Mouse (Mus musculus) granulocyte monocyte progenitor cell, adult 5-6 weeks (primary cell): ENCODE results near the gene Cyp4x1. TPM values are rescaled to one million over a fixed set of nuclear protein-coding genes. Genes with fewer than 3 reads are reported as not detected.
A peak's percentile ranks its signal among the peaks of the same experiment; 100 is the strongest.

ENCODE experiments used
- ATAC-seq: replicated peaks from 2 replicates; pipeline ENCODE4 v1.8.0; 2016; ENCODE audit warnings: mild to moderate bottlenecking, moderate TSS enrichment, inconsistent platforms; ENCODE audit not compliant: poor library complexity, severe bottlenecking
- total RNA-seq, 2 experiments: library from RNA; stranded (forward) in 1 of 2; stranded (reverse) in 1 of 2; fragments of 200-712, 200-1000 nt in 1 of 2; fragments of >200 nt in 1 of 2; fragmentation: Nextera tagmentation in 1 of 2; gene quantifications; 2 replicates each; pipeline ENCODE4 v1.2.3; 2014 to 2017

The Cyp4x1 gene
- total RNA-seq, 2 experiments from 2014 or later: not detected

DNA sequence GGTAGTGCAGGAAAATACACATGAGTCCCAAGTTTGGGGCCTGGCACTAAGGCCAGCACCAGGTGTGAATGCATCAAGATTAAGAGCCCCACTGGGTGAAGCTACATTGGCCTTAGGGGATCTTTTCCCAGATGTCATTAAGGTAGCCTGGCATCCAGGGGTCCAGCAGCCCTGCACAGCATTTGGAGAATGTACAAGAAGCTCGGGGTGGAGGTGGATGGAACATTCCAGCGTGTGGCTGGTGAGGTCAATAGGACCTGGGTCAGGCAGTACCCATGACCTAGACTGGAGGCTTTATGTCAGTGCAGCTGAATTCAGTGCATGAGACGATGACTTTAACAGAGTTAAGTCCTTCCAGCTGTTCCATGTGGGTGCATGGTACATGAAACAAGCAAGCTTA lies 42.3 kb downstream of the Cyp4x1 start:
- no peak for ATAC-seq

DNA sequence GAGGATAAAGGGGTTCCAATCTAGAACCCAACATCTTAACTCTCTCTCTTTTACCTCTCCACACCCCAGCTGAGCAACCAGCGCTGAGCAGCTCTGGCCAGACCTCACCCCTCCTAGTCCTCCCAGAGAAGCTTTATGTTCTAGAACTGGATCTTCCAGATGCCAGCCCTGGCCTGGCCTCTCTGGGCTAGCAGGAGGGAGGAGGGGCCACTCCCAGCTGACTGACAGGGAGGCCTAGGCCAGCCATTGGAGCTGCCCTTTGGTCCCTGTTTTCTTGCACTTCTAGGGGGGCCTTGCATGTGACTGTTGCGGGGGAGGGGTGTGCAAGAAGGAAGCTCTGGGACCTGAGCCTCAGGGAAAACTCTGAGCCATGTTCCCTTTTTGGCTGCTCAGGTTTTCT lies 43.5 kb downstream of the Cyp4x1 start:
- ATAC-seq: no peak

DNA sequence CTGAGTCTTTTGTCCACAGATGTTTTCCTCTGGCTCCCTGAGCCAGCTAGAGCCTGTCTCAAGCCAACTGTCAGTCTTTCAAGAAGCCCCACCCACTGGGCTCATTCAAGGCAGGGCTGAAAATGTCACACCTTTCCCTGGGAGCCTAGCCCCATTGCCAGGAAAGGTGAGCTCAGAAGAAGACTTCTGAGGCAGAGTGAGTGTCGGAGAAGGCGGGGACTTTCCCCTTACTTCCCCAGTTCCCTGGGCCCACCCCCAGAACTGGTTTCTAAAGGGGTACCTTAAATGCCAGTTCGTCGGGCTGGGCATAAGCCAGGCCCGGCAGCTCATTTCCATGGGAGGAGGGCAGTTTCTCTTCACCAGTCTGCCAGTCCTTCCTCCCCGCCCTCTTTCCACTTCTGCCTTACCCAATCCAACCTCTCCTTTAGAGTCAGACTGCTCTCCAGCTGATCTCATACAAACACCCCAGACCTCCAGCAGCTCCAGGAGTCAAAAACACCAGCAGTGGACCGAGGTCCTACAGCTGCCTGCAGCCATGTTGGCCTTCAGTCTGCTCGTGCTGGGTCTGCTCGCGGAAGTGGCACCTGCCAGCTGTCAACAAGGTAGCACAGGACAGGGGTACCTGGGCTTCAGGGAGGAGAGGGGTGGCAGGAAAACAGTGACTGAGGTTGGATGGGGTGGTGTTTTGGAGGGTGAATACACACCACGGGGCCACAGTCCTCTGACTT lies 45.3 kb downstream of the Cyp4x1 start, which contains the start of gene Pdzk1ip1:
Gene Pdzk1ip1 (plus strand): TSS at position 98 of the 728 bp plus-strand sequence.
- peak; percentile 78 for ATAC-seq

DNA sequence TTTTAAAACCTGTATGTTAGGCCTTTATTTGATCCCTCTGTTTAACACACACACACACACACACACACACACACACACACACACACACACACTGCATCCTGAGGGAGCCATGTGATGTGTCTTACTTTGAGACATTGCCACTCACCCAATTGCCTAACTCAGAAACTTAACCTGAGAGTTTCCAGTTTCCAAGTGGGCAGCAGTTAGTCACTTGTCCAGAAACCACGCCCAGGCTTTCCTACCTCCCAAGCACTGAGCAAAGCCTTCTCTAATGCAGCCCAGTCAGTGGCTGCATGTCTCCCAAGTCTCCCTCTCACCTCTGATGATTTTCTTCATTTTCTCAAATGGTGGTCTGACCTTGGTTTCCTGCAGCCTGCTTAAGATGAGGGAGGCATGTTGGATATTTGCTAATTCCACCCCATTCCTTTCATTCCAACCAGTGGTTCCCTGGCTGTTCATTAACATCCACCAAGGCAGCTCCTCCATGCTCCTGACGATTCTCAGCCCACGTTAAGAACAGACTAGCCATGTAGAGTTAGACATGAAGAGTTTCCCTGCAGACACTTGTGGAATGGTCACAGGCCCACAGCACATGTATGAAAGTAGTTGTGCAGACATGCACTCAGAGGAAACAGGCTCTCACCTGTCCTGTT lies 47.2 kb downstream of the Cyp4x1 start:
- ATAC-seq: no peak

DNA sequence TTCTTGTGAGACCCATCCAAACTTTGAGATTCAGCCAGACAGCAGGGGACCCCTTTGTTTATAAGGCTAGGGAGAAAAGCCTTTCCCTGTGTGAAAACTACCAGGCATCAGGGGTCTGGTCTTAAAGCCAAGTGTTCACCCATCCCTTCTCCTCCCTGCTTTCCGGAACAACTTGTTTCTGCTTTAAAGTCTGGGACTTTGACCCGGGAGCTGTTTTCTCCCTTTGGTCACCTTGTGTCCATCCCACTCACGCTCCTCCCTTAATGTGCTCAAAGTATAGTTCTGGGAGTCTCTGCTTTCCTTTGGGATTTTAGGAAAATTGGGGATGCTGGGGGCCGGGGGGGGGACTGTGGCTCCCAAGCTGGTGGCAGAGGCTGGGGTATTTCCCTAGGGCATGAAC lies 47.8 kb downstream of the Cyp4x1 start:
- no peak for ATAC-seq

DNA sequence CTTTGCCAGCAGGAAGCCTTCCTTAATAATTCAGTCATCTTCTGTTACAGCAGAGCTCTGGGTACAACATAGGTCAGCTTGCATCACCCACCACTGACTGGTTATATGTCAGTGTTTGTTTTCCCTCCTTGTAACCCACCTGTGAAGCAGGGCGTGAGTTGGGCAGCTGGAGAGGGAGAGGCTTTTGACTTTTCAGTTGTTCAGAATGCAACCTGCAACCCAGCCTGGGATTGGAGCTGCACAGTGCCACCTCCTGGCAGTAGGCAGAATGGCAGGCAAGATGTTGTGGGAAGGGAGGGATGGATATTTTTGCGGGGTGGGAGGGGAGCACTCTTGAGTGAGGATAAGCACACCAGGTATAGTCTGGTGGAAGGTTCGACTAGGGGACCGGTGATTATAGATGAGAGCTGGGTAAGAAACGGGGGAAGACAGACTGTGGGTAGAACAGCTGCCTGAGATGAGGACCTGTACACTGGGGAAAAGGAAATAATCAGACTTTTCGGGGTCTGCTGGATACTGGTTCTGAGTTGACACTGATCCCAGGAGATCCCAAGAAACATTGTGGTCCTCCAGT lies 48.5 kb downstream of the Cyp4x1 start:
- peak; percentile 69 for ATAC-seq

DNA sequence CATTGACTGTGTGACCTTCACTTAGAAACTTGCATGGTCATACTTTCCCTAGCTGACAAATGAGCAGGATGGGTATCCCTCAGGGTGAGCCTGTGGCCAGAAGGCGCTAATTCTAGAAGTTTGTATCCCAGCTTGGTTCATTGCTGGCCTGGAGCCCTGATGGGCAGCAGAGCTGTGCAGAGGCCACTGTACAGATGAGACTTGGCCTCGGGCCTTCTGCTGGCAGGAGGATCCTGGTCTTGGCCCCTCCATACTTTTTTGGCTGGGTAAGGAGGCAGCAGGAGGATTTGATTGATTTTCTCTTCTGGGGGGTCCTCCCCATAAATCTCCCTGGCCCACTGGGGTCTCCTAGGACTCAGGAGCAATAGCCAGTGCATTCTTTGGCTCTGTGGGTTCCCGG lies 51.0 kb downstream of the Cyp4x1 start:
- ATAC-seq: no peak

DNA sequence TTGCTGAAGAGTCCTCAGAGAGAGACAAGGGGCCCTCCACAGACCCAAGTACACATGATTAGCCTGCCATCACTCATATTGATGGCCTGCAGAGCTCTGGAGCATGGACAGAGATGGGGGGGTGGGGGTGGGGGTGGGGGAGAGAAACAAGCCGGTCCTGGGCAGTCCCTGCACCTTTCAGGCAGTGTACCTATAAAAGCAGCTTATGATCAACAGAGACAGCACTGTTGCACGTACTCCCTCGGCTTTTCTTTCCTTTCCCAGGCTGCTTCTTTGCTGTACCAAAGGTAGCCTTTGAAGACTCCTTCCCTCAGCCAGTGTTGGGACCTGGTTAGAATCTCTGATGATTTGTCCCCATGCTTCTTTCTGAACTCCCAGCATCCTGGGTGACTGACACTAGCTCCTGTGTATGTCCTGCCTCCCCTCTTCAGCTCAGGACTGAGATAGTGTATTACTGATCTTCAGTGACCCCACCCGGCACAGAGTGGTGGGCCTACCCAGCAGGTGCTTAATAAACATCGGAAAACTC lies 54.2 kb downstream of the Cyp4x1 start:
- no peak for ATAC-seq

DNA sequence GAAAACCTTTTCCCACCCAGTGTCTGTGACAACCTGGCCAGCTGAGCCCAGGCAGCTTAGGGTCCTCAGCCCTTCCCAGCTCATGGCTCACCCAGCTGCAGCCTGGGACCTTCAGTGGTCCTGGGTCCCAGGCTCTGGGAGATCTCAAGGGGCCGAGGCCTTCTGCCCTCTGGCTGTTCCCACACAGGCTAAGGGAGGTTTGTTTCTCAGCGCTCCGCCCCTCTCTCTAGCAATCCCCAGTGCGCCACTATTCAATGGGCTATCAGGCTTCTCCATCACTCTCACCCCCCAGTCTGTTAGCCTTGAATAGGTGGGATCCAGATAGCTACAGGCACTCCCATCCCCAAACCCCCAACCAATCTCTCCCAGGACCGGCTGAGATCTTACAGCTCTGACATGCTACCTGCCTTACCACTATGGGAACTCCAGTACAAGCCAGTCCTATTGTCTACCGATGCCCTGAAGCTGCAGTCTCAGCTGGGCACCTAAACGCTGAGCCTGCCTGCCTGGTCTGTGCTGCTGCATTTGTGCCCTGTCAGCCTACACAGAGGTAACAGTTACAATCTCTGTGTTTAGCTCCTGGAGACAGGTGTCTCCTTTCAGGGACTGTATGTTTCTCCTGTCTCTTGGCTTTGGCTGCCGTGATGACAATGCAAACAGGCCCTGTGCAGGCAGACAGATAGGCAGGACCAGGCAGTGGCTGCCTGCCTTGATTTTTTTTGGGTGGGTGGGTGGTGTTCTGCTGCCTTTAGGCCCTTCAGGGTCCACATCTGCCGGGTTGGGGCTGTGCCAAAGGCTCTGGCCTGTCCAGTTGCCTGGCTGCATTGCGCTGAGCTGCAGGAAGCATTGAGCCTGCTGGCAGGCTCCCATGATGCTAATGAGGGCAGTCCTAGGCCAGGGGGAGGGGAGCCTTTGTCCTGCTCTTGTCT lies 54.9 kb downstream of the Cyp4x1 start:
- ATAC-seq: no peak

DNA sequence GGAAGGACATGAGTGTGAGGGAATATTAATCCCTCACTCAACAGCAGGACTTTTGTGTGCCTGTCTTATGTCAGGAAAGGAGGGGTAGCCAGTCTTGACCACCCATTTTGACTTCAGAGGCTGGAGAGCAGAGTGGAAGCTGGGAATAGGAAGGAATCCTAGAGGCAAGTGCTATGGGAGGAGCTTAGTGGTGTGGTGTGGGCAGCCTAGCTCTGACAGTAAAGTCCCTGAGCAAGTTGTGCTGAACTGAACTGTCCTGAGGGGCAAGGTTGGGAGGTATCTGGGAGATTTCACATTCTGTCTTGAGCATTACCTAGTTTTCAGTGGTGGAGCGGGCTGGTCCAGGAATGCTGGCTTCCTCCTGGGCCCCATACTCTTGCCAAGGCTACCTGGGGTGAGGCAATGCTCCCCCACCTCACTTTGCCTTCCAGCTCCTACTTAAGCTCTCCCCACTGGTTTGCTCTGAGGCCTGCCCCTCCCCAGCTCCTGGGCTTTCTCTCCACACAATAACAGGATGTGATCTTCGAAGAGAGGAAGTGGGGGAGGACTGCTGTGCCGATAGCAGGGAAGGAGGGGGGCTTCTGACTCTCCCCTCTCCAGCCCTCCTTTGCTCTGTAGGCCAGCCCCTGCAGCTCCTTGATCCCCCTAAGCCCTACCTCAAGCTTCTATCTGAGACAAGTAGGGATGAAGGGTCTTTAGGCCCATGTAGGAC lies 58.7 kb downstream of the Cyp4x1 start:
- peak; percentile 88 for ATAC-seq

DNA sequence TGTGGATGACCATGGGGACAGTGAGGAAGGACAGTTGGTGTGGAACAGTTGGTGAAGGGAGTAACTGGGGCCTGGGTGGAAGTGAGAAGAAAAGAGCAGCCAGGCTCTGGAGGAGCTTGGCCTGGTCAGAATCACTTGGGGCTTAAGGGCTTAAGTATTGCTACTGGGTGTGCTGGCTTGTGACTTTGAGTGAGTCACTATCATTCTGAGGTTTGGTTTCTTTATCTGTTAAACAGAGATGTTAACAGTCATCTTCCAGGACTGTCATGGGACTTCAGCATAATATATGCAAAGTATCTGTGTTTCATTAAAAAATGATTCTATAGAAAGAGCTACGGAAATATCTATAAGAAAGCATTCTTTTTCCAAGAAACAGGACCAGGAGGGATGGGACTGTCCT lies 59.3 kb downstream of the Cyp4x1 start:
- ATAC-seq: 0 out of 2 replicates have a peak, but pooled peaks have one; percentile 7

DNA sequence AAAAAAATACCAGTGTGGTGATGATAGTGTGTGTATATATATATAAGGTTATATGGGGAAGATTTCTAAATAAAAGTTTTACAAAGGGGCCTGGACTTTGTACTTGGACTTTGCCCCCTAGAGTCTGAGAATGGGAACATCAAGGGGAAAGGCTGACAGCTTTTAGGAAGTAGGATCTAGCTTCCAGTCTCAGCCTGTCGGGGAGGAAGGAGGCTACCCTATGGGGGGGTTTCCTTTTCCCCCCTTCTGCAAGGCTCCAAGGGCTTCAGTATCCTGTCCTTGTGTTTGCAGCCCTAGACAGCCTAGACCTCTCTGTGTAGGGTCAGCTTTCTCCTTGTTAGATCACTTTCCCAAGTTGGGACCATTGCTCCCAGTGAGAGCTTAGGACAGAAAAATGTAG lies 62.4 kb downstream of the Cyp4x1 start:
- peak; percentile 62 for ATAC-seq

DNA sequence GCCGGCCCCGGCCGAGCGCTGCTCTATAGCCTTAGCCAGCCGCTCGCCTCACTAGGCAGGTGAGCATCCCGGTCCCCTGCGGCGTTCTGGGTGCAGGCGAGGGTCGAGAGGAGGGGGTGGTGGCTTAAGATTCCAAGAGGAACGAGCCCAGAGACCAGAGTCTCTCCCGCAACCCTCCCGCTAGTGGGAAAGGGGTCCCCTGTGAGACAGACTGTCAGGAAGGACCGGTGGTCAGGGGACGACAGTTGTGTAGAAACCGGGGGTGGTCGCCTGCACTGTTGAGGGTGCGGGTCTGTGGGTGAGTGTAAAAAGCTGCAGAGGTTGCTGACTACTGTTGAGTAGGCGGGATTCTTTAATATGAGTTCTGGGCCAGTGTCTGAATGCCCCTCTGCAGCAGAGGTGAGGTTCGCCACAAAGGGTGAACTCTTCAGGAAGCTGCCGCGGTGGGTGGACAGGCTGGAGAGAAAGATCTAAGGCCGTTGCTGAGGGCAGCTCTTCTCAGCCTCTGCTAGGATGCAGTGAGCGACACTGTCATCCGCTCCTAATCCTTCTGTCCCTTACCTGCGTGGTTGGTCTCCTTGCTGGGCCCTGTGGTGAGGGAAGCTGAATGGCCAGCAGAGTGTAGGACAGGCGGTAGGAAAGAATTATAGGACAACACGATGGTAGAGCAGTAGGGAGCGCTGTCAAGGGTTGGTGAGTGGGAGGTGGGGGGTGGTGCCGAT lies 70.4 kb downstream of the Cyp4x1 start:
- ATAC-seq: peak; percentile 5; the same call in 1 of the 2 replicates

DNA sequence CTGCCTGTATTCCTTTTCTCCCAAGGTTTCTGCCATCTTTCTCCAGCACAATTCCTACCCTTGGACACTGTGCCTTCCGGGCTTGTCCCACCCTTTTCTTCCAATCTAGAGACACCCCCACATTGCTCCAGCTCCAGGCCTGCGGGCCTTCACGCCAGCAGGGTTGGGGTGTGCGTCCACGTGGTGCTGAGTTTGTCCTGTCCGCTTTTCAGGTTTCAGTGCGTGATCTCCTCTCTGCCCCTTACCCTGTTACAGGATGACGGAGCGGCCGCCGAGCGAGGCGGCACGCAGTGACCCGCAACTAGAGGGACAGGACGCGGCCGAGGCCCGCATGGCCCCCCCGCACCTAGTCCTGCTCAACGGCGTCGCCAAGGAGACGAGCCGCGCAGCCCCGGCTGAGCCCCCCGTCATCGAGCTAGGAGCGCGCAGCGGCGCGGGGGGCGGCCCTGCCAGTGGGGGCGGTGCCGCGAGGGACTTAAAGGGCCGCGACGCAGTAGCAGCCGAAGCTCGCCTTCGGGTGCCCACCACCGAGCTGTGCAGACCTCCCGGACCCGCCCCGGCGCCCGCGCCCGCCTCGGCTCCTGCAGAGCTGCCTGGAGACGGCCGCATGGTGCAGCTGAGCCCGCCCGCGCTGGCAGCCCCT lies 71.1 kb downstream of the Cyp4x1 start:
- ATAC-seq: peak; percentile 64

DNA sequence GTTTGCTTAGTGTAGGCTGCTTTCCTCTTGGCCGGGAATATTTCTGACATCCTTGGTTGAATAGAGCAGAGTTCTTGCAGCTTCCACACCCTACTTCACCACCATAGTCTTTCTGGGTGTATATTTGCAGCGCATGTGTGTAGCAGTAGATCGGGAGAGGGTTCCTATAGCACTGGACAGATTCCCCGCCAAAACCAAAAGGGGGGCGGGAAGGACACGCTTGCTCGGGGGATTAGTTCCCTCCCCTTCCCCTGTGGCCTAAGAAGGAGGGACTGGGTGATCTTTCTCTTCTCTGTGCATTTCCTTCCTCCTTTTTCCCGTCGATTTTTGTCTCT lies 71.6 kb downstream of the Cyp4x1 start:
- ATAC-seq: peak; percentile 60

DNA sequence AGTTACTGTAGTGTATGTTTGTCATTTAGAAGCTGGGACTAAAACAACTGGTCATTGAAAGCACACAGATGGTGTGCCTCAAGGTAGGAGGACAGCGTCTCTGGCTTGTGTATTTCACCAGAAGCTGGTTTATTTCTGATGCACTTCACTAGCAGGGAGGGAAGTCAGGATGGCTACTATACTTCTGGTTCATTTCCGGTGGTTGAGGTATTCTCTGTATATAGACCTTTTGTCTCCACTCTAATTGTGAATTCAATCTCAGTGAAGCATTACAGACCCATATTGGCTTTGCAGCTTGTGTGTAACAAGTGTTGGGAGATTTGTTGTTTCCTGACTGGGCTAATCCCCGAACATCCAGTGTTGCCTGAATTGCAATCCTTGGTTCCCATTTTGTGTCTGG lies 73.3 kb downstream of the Cyp4x1 start:
- no peak for ATAC-seq

DNA sequence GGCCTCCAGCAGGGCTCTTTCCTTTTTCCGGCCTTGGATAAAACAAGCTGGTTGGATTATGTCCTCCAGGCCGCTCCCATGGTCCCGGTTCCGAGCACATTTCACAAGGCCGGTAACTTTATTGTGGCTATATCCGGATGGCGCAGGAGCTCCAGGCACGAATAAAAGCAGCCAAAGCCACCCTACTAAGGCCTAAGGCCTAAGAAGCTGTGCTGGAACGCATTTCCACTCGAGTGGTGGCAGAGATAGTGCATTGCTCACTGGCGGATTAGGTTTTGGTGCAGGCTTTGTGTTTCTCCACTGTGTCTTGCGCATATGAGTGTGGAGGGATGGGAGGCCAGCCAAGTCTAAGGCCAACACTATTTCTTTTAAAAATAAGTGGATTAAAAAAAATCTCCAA lies 74.2 kb downstream of the Cyp4x1 start:
- no peak for ATAC-seq

DNA sequence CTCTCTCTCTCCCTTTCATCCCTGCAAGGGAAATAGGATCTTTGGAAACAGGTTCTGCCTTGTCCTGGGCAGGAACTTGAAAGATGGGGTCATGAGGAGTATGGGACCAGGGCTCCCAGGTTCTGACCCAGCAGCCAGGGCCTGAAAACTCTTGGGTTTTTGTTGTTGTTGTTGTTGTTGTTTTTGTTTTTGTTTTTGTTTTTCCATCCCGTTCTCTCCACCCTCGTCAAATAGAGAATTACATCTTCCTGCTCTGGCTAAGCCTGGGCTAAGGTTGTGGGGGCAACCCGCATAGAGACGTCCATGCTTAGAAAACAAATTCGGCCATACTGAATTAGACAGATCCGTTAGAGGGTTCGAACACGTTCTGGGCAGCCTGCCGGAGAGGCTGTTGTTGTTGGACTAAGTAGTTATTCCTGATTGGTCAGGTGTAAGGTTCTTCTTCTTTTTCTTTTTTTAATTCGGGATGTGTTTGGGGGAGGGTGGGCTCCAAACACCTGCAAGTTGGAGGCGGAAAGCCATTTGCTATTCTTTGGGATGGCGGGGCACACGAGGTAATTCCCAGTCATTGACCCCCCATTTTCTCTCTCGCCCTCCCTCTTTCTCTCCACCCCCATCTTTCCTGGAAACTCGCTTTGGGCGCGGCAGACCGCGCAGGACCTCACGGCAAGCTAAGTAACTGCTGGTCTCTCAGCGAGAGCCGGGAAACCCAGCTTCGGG lies 75.0 kb downstream of the Cyp4x1 start:
- ATAC-seq: no peak
